Mouse (Mus musculus) lung, embryonic 16.5 days (tissue): Measurements from ENCODE around the gene Olfr204. TPM values are rescaled to one million over a fixed set of nuclear protein-coding genes. Genes with fewer than 3 reads are reported as not detected.
"Not testable (repeated sequence)": the region's sequence is repeated elsewhere in the genome, so short reads cannot be mapped to it uniquely, and the experiment has no call there.

Experiments
- ATAC-seq: fragments of 200-750 bp; cut with Nextera tagmentation; 2 replicates; pipeline ENCODE4 v1.8.0; 2017; ENCODE audit warnings: low read depth, mild to moderate bottlenecking, moderate library complexity
- H3K27ac ChIP-seq: fragments of 300-500 bp; sonication (generic); 2 replicates; pipeline ENCODE4 v1.5.1; 2014; ENCODE audit warnings: mild to moderate bottlenecking, control low read depth, low read length
- H3K27me3 ChIP-seq: fragments of 300-500 bp; sonication (generic); 2 replicates; pipeline ENCODE4 v1.6.1; 2014; ENCODE audit warnings: low read depth, low read length, mixed read lengths; ENCODE audit not compliant: control insufficient read depth, insufficient read depth
- H3K36me3 ChIP-seq: fragments of 300-500 bp; sonication (generic); 2 replicates; pipeline ENCODE4 v1.6.1; 2014; ENCODE audit warnings: low read length; ENCODE audit not compliant: control insufficient read depth, insufficient read depth
- H3K4me1 ChIP-seq: fragments of 300-500 bp; sonication (generic); replicated peaks from 2 replicates; pipeline ENCODE4 v1.6.1; 2014; ENCODE audit warnings: low read length, mixed read lengths; ENCODE audit not compliant: control insufficient read depth, insufficient read depth
- H3K4me2 ChIP-seq: fragments of 300-500 bp; sonication (generic); 2 replicates; pipeline ENCODE4 v1.6.1; 2014; ENCODE audit warnings: low read depth, low read length, control low read depth
- H3K4me3 ChIP-seq: fragments of 300-500 bp; sonication (generic); 2 replicates; pipeline ENCODE4 v1.5.1; 2014; ENCODE audit warnings: mild to moderate bottlenecking, low read length, control low read depth
- H3K9ac ChIP-seq: fragments of 300-500 bp; sonication (generic); 2 replicates; pipeline ENCODE4 v1.6.1; 2014; ENCODE audit warnings: low read length, control low read depth
- H3K9me3 ChIP-seq: fragments of 300-500 bp; sonication (generic); 2 replicates; pipeline ENCODE4 v1.6.1; 2016; ENCODE audit warnings: low read length; ENCODE audit not compliant: control insufficient read depth
- WGBS: fragments of 180-500 bp; shearing (Covaris S2); extraction: QIAGEN DNeasy Blood & Tissue Kit; methylation state at CpG from one replicate; pipeline ENCODE4 v1.1.7; 2014; 5-methylcytosine and 5-hydroxymethylcytosine counted together
- polyA plus RNA-seq: library from polyadenylated mRNA; unstranded; fragments of >200 nt; fragmentation: Nextera tagmentation; extraction: Ambion mirVana; gene quantifications from 2 replicates; pipeline ENCODE4 v1.2.1, GENCODE M21; 2015

Olfr204 gene
- polyA plus RNA-seq, 1 experiment from 2014 or later, result not detected

GRCm38 (mm10) chr16:59272532-59272931 is 45.5 kb downstream of the Olfr204 start, which contains the start of gene Olfr201:
Gene Olfr201 (minus strand): TSS chr16:59272632.
- WGBS, result 77% methylated on average over 4 of the region's 4 CpGs
- ATAC-seq, result not testable (repeated sequence)

GRCm38 (mm10) chr16:59269097-59269496 is 49.0 kb downstream of the Olfr204 start:
- not testable (repeated sequence) for ATAC-seq, H3K9ac ChIP-seq, H3K27ac ChIP-seq, H3K27me3 ChIP-seq, H3K36me3 ChIP-seq, H3K4me1 ChIP-seq, H3K9me3 ChIP-seq, H3K4me3 ChIP-seq, H3K4me2 ChIP-seq
- 70% methylated on average over 4 of the region's 4 CpGs for WGBS

More at GRCm38 (mm10) chr16:59272532-59272931, 45.5 kb downstream of the Olfr204 start, which contains the start of gene Olfr201:
- H3K9me3 ChIP-seq, H3K36me3 ChIP-seq, H3K4me3 ChIP-seq, H3K27ac ChIP-seq, H3K9ac ChIP-seq, H3K27me3 ChIP-seq, H3K4me2 ChIP-seq, H3K4me1 ChIP-seq: not testable (repeated sequence)

Other genes starting within 250 kb of the Olfr204 start
- not detected in 2 replicates for gene Olfr190, start 240.2 kb downstream of the Olfr204 start, polyA plus RNA-seq
- not detected in 2 replicates for gene Olfr191, start 228.4 kb downstream of the Olfr204 start, polyA plus RNA-seq
- not detected in 2 replicates for gene Olfr193, start 206.4 kb downstream of the Olfr204 start, polyA plus RNA-seq
- not detected in 2 replicates for gene Olfr194, start 197.2 kb downstream of the Olfr204 start, polyA plus RNA-seq
- gene Olfr195, start 171.2 kb downstream of the Olfr204 start, polyA plus RNA-seq, result not detected in 2 replicates
- gene Olfr196, start 147.8 kb downstream of the Olfr204 start, polyA plus RNA-seq, result not detected in 2 replicates
- gene Olfr198, start 114.7 kb downstream of the Olfr204 start, polyA plus RNA-seq, result not detected in 2 replicates
- not detected in 2 replicates for gene Olfr199, start 98.5 kb downstream of the Olfr204 start, polyA plus RNA-seq
- not detected in 2 replicates for gene Olfr201, start 45.6 kb downstream of the Olfr204 start, polyA plus RNA-seq
- gene Olfr202, start 31.5 kb downstream of the Olfr204 start, polyA plus RNA-seq, result not detected in 2 replicates
- not detected in 2 replicates for gene Olfr203, start 19.4 kb downstream of the Olfr204 start, polyA plus RNA-seq
- gene Olfr205, start 12.9 kb upstream of the Olfr204 start, polyA plus RNA-seq, result not detected in 2 replicates
- not detected in 2 replicates for gene Olfr206, start 31.0 kb upstream of the Olfr204 start, polyA plus RNA-seq
- gene Olfr209, start 45.7 kb upstream of the Olfr204 start, polyA plus RNA-seq, result not detected in 2 replicates
- not detected in 2 replicates for gene Gabrr3, start 89.1 kb upstream of the Olfr204 start, polyA plus RNA-seq
- gene Riox2, start 153.5 kb upstream of the Olfr204 start, polyA plus RNA-seq, result 24.9 and 26.6 TPM in 2 replicates